Mouse (Mus musculus): Measurements from ENCODE around the gene St6galnac5. TPM values are rescaled to one million over a fixed set of nuclear protein-coding genes. Genes with fewer than 3 reads are reported as not detected.
A peak's percentile ranks its signal among the peaks of the same experiment; 100 is the strongest.
"Not testable (repeated sequence)": the region's sequence is repeated elsewhere in the genome, so short reads cannot be mapped to it uniquely, and the experiment has no call there.

Gene St6galnac5
- polyA plus RNA-seq, 1 experiment from 2014 or later = 0.43 TPM

DNA sequence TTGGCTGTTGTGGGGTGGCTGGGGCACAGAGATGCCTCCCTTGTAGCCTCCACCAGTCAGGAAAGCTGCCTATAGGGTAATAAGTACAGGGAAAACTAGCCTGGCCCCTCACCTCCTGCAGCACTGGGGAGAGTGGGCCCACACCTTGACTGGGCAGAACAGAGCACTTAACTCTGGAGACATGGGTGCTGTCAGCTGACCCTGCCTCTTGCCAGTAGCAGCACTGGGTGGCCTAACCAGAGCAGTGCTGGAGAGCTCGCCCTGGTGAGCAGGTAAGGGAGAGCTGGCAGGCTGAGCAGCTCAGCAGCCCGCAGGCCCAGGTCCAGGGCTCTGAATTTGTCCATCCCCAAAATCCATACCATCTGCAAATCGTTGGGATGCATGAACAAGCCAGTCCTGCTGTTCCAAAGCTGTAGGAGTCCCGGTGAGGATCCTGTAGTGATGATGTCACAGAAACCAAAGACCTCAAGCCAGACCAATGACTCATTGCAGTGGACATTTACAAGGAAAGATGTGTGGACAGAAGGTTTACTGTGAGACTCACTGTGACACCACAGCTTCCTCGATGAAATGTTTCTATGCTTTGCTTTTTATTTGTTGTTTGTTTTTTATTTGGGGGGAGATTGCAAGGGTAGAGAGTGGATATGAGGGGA, 193.6 kb downstream of the St6galnac5 start:
- not testable (repeated sequence) for DNase-seq (ENCODE audit: low spot score); ATAC-seq (replicated peaks; ENCODE audit: low FRiP score); H3K4me2 ChIP-seq; H3K9ac ChIP-seq (ENCODE audit: low read depth, low read length); H3K4me1 ChIP-seq (replicated peaks; ENCODE audit: control insufficient read depth, insufficient read depth, low read length); H3K9me3 ChIP-seq (ENCODE audit: control insufficient read depth, low read length); H3K36me3 ChIP-seq (ENCODE audit: control insufficient read depth, insufficient read depth, low read length); H3K4me3 ChIP-seq (ENCODE audit: low read depth, low read length); H3K27me3 ChIP-seq (replicated peaks; ENCODE audit: control insufficient read depth, insufficient read depth, low read length); H3K27ac ChIP-seq (ENCODE audit: low read depth, low read length)
- 85% methylated on average over 5 of the region's 5 CpGs for WGBS

DNA sequence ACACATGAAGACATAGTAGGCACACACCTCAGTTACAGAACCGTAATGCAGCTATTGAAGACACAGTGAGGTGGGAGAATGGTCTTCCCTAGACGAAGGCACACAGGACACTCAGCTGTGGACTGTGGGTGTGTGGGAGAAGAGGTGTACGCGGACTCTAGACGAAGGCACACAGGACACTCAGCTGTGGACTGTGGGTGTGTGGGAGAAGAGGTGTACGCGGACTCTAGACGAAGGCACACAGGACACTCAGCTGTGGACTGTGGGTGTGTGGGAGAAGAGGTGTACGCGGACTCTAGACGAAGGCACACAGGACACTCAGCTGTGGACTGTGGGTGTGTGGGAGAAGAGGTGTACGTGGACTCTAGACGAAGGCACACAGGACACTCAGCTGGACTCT, 197.7 kb downstream of the St6galnac5 start:
- not testable (repeated sequence) for H3K36me3 ChIP-seq (ENCODE audit: control insufficient read depth, insufficient read depth, low read length); H3K27me3 ChIP-seq (replicated peaks; ENCODE audit: control insufficient read depth, insufficient read depth, low read length); H3K9me3 ChIP-seq (ENCODE audit: control insufficient read depth, low read length); H3K9ac ChIP-seq (ENCODE audit: low read depth, low read length); H3K4me1 ChIP-seq (replicated peaks; ENCODE audit: control insufficient read depth, insufficient read depth, low read length); H3K4me2 ChIP-seq; DNase-seq (ENCODE audit: low spot score); H3K4me3 ChIP-seq (ENCODE audit: low read depth, low read length); ATAC-seq (replicated peaks; ENCODE audit: low FRiP score); H3K27ac ChIP-seq (ENCODE audit: low read depth, low read length)
- WGBS = 91% methylated on average over 7 of the region's 13 CpGs

DNA sequence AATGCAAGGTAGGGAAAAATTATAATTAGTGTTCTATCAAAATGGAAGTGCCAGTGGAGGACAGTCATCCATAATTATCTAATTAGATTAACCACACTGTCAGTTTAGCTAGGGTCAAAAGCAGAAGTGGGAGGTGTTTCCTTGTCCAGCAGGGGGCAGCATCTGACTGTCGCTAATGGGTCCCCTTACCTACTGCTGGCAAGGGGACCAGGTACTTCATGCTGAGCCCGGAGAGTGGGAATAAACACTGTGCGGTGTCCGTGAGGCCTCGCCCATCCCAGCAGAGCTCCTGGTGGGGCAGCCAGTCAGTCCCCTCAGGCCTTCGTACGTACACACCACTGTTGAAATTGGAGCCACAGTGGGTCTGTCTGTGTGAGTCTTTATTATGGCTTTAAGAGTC, 198.3 kb downstream of the St6galnac5 start:
- no peaks in the 10 kb centered on the region for H3K4me1 ChIP-seq (replicated peaks; ENCODE audit: control insufficient read depth, insufficient read depth, low read length)
- ATAC-seq (replicated peaks; ENCODE audit: low FRiP score) (peak; percentile 78), DNase-seq (ENCODE audit: low spot score) (peak; percentile 61)
- H3K4me2 ChIP-seq = no peak overlapping the region
- H3K27me3 ChIP-seq (replicated peaks; ENCODE audit: control insufficient read depth, insufficient read depth, low read length) = no peaks in the 10 kb centered on the region
- H3K9ac ChIP-seq (ENCODE audit: low read depth, low read length) = no peak overlapping the region
- no peaks in the 10 kb centered on the region for H3K9me3 ChIP-seq (ENCODE audit: control insufficient read depth, low read length)
- peaks cover 4% of the 10 kb centered on the region; the same call in 1 of the 2 replicates for H3K36me3 ChIP-seq (ENCODE audit: control insufficient read depth, insufficient read depth, low read length)
- H3K4me3 ChIP-seq (ENCODE audit: low read depth, low read length) = no peak overlapping the region
- 34% methylated on average over 7 of the region's 7 CpGs for WGBS
- H3K27ac ChIP-seq (ENCODE audit: low read depth, low read length) = no peak overlapping the region

DNA sequence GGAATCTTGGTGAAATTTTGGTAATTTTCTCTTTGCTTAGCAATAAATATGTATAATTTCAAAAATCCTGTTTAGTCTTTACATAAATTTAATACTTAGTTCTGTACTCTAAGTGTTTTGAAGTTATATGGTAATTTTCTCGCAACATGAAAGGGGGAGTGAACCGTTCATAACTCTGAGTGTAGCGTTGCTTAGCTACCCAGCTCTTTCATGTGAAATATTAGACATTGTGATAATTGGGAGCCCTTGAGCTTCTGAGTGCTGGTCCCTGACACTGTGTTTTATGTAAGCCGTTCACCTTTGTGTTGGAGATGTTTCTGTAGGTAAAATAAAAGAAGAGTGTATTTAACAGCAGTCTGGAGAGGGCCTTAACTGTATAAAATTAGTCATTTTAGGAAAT, 202.2 kb downstream of the St6galnac5 start:
- H3K27ac ChIP-seq (ENCODE audit: low read depth, low read length) = no peak overlapping the region
- H3K9ac ChIP-seq (ENCODE audit: low read depth, low read length) = no peak overlapping the region
- H3K9me3 ChIP-seq (ENCODE audit: control insufficient read depth, low read length) = no peaks in the 10 kb centered on the region
- no peak overlapping the region for H3K4me2 ChIP-seq
- no peaks in the 10 kb centered on the region; the same call in 1 of the 2 replicates for H3K4me1 ChIP-seq (replicated peaks; ENCODE audit: control insufficient read depth, insufficient read depth, low read length)
- ATAC-seq (replicated peaks; ENCODE audit: low FRiP score) (no peak), DNase-seq (ENCODE audit: low spot score) (no peak)
- H3K36me3 ChIP-seq (ENCODE audit: control insufficient read depth, insufficient read depth, low read length) = no peaks in the 10 kb centered on the region
- 90% methylated on average over 4 of the region's 4 CpGs for WGBS
- H3K4me3 ChIP-seq (ENCODE audit: low read depth, low read length) = no peak overlapping the region
- no peaks in the 10 kb centered on the region for H3K27me3 ChIP-seq (replicated peaks; ENCODE audit: control insufficient read depth, insufficient read depth, low read length)

DNA sequence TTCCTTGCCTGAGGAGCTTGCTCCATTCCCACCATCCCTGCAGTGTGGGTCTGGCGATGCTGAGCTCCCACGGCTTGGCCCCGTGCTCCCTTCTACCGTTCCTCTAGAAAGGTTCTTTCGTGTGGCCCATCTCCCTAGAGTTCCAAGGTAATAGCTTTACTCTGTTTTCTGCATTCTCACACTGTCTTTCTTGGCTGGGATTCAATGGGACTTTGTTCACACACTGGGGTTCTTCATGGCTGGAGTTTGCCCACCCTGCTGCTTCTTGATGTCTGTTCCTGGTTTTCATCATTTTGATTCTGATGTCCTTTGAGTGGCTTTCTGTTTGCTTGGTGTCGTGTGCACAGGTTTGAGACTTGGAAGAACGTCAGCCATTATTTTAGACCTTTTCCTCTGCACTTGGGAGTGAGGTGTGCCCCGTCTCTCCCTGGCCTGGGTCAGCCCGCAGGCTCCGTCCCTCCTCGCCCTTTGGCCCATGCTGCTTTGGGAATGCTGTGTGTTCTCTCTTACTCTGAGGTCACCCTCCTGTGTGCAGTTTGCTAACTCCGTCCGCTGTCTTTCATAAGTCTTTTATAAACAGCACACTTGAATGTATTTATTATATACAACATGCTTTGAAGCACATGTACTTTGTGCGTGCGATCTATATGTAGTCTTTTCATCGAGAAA, 205.0 kb downstream of the St6galnac5 start:
- H3K9me3 ChIP-seq (ENCODE audit: control insufficient read depth, low read length) = no peaks in the 10 kb centered on the region
- WGBS = 86% methylated on average over 16 of the region's 16 CpGs
- H3K9ac ChIP-seq (ENCODE audit: low read depth, low read length) = no peak overlapping the region
- no peaks in the 10 kb centered on the region for H3K27me3 ChIP-seq (replicated peaks; ENCODE audit: control insufficient read depth, insufficient read depth, low read length)
- no peak overlapping the region for H3K4me3 ChIP-seq (ENCODE audit: low read depth, low read length)
- no peaks in the 10 kb centered on the region; the same call in 1 of the 2 replicates for H3K4me1 ChIP-seq (replicated peaks; ENCODE audit: control insufficient read depth, insufficient read depth, low read length)
- H3K36me3 ChIP-seq (ENCODE audit: control insufficient read depth, insufficient read depth, low read length) = no peaks in the 10 kb centered on the region
- H3K27ac ChIP-seq (ENCODE audit: low read depth, low read length) = no peak overlapping the region
- no peak for DNase-seq (ENCODE audit: low spot score)
- no peak overlapping the region for H3K4me2 ChIP-seq
- no peak for ATAC-seq (replicated peaks; ENCODE audit: low FRiP score)

DNA sequence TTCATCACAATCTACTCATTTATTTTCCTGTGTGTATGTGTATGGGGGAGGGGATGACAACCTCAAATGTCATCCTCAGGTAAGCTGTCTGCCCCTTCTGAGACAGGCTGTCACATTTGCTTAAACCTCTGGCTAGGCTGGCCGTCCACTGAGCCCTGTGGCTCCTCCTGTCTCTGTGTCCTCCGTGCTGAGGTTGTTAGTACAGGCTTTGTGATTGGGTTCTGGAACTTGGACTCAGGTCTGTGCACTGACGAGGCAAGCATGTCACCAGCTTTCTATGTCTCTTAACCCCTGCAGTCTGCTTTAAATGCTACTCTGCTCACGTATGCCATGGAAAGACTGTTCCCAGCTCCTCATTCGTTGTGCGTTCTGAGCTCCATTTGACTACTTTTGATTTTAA, 205.7 kb downstream of the St6galnac5 start:
- Histone ChIP-seq H3K4me1 (replicated peaks; ENCODE audit: control insufficient read depth, insufficient read depth, low read length) (no peaks in the 10 kb centered on the region; the same call in 1 of the 2 replicates), H3K36me3 (ENCODE audit: control insufficient read depth, insufficient read depth, low read length) (no peaks in the 10 kb centered on the region), H3K27me3 (replicated peaks; ENCODE audit: control insufficient read depth, insufficient read depth, low read length) (no peaks in the 10 kb centered on the region), H3K4me3 (ENCODE audit: low read depth, low read length) (no peak overlapping the region), H3K27ac (ENCODE audit: low read depth, low read length) (no peak overlapping the region), H3K9me3 (ENCODE audit: control insufficient read depth, low read length) (no peaks in the 10 kb centered on the region), H3K4me2 (no peak overlapping the region), H3K9ac (ENCODE audit: low read depth, low read length) (no peak overlapping the region)
- DNase-seq (ENCODE audit: low spot score) = no peak
- ATAC-seq (replicated peaks; ENCODE audit: low FRiP score) = no peak
- 81% methylated on average over 6 of the region's 6 CpGs for WGBS

DNA sequence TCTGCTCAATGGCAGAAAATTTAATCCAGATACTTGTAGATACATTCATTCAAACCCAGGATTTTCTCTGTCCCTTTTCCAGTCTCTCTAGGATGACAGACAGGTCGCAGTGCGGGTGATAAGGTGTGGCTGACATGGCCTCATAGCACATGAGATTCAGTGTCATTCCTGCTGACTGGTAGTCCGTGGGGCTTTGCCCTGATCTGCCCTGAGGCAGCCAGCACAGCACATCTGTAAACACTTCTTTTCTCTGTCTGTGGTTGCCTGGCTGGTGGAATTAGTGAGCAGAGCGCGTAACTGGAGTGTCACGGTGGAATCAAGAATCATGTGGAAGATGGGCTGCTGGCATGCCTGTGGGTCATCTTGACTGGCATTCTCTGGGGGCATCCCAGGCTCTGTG, 212.0 kb downstream of the St6galnac5 start:
- Histone ChIP-seq H3K4me1 (replicated peaks; ENCODE audit: control insufficient read depth, insufficient read depth, low read length) (peaks cover 2% of the 10 kb centered on the region), H3K9ac (ENCODE audit: low read depth, low read length) (no peak overlapping the region), H3K36me3 (ENCODE audit: control insufficient read depth, insufficient read depth, low read length) (peaks cover 3% of the 10 kb centered on the region; the same call in 1 of the 2 replicates), H3K4me3 (ENCODE audit: low read depth, low read length) (no peak overlapping the region), H3K27ac (ENCODE audit: low read depth, low read length) (no peak overlapping the region), H3K9me3 (ENCODE audit: control insufficient read depth, low read length) (no peaks in the 10 kb centered on the region), H3K27me3 (replicated peaks; ENCODE audit: control insufficient read depth, insufficient read depth, low read length) (no peaks in the 10 kb centered on the region), H3K4me2 (no peak overlapping the region)
- DNase-seq (ENCODE audit: low spot score) (no peak), ATAC-seq (replicated peaks; ENCODE audit: low FRiP score) (no peak)
- 90% methylated on average over 6 of the region's 6 CpGs for WGBS

DNA sequence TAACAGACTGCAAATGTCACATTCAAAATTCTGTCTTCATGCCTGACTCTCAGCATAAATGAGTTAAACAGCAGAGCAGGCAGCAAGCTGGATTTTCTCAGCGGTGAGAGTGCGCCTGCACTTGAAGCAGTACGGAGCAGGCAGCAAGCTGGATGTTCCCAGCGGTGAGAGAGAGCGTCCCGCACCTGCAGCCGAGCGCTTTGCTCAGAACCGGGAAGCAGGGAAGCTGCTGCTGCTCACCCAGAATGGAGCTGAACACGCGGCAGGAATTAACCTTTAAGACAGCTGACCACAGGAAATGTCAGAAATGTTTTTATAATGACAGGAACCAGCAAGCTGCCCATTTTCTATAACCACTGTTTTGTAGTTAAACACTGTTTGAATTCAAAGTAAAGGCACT, 214.6 kb downstream of the St6galnac5 start:
- Histone ChIP-seq H3K4me2 (no peak overlapping the region), H3K27me3 (replicated peaks; ENCODE audit: control insufficient read depth, insufficient read depth, low read length) (no peaks in the 10 kb centered on the region), H3K4me3 (ENCODE audit: low read depth, low read length) (no peak overlapping the region), H3K36me3 (ENCODE audit: control insufficient read depth, insufficient read depth, low read length) (peaks cover 3% of the 10 kb centered on the region; the same call in 1 of the 2 replicates), H3K27ac (ENCODE audit: low read depth, low read length) (no peak overlapping the region), H3K9ac (ENCODE audit: low read depth, low read length) (no peak overlapping the region), H3K4me1 (replicated peaks; ENCODE audit: control insufficient read depth, insufficient read depth, low read length) (peaks cover 26% of the 10 kb centered on the region), H3K9me3 (ENCODE audit: control insufficient read depth, low read length) (no peaks in the 10 kb centered on the region)
- DNase-seq (ENCODE audit: low spot score) (no peak), ATAC-seq (replicated peaks; ENCODE audit: low FRiP score) (no peak)
- 75% methylated on average over 11 of the region's 11 CpGs for WGBS

Measured in liver, embryonic 11.5 days (tissue).